Mouse (Mus musculus): ENCODE results near the gene Rnase13. TPM values are rescaled to one million over a fixed set of nuclear protein-coding genes. Genes with fewer than 3 reads are reported as not detected.

Rnase13 gene
- polyA plus RNA-seq, 1 experiment: not detected

- DNase-seq: peak; percentile 95
- H3K36me3 ChIP-seq (ENCODE audit: control insufficient read depth, insufficient read depth, low read length): peaks cover 11% of the 10 kb centered on the region
- H3K4me3 ChIP-seq (ENCODE audit: control insufficient read depth, insufficient read depth, low read length): peak within 1 kb of the TSS; percentile 81
- peak; percentile 55; the same call in 1 of the 2 replicates for TF ChIP-seq POLR2A (IDR thresholded peaks at IDR 0.05; ENCODE audit: control insufficient read depth, extremely low read depth, insufficient read depth, low read length, poor library complexity)
- TF ChIP-seq CTCF (IDR thresholded peaks at IDR 0.05; ENCODE audit: borderline replicate concordance, control insufficient read depth, extremely low read depth, insufficient read depth, low read length, poor library complexity): peak; percentile 53; the same call in 1 of the 2 replicates
- H3K27ac ChIP-seq (ENCODE audit: control insufficient read depth, insufficient read depth, low read length): peak within 1 kb of the TSS; percentile 17; the same call in 1 of the 2 replicates
- H3K27me3 ChIP-seq (ENCODE audit: control insufficient read depth, insufficient read depth, low read length): no peaks in the 10 kb centered on the region
- under 1% methylated on average over 43 of the region's 43 CpGs for WGBS
- peaks cover 7% of the 10 kb centered on the region for H3K4me1 ChIP-seq (replicated peaks; ENCODE audit: control insufficient read depth, insufficient read depth, low read length)
These were observed 37.8 kb downstream of the Rnase13 start, which contains the start of gene Mettl17 for GRCm38 (mm10) chr14:51884598-51885331. TSS of gene Mettl17 (plus strand) at chr14:51884842.

GRCm38 (mm10) chr14:51884031-51884544 lies 38.5 kb downstream of the Rnase13 start:
- no peak overlapping the region; the same call in 1 of the 2 replicates for H3K27ac ChIP-seq (ENCODE audit: control insufficient read depth, insufficient read depth, low read length)

GRCm38 (mm10) chr14:51883527-51884030 lies 39.0 kb downstream of the Rnase13 start:
- Histone ChIP-seq H3K4me1 (replicated peaks; ENCODE audit: control insufficient read depth, insufficient read depth, low read length) (peaks cover 7% of the 10 kb centered on the region), H3K4me3 (ENCODE audit: control insufficient read depth, insufficient read depth, low read length) (no peak overlapping the region), H3K27me3 (ENCODE audit: control insufficient read depth, insufficient read depth, low read length) (no peaks in the 10 kb centered on the region), H3K27ac (ENCODE audit: control insufficient read depth, insufficient read depth, low read length) (no peak overlapping the region), H3K36me3 (ENCODE audit: control insufficient read depth, insufficient read depth, low read length) (no peaks in the 10 kb centered on the region)
- 1% methylated on average over 4 of the region's 4 CpGs for WGBS
- peak; percentile 83 for DNase-seq
- TF ChIP-seq CTCF (IDR thresholded peaks at IDR 0.05; ENCODE audit: borderline replicate concordance, control insufficient read depth, extremely low read depth, insufficient read depth, low read length, poor library complexity) (no peak), POLR2A (IDR thresholded peaks at IDR 0.05; ENCODE audit: control insufficient read depth, extremely low read depth, insufficient read depth, low read length, poor library complexity) (no peak)

More at GRCm38 (mm10) chr14:51884031-51884544, 38.5 kb downstream of the Rnase13 start:
- 2% methylated on average over 14 of the region's 14 CpGs for WGBS
- Histone ChIP-seq H3K4me3 (ENCODE audit: control insufficient read depth, insufficient read depth, low read length) (no peak overlapping the region), H3K27me3 (ENCODE audit: control insufficient read depth, insufficient read depth, low read length) (no peaks in the 10 kb centered on the region), H3K36me3 (ENCODE audit: control insufficient read depth, insufficient read depth, low read length) (peaks cover 5% of the 10 kb centered on the region; the same call in 1 of the 2 replicates), H3K4me1 (replicated peaks; ENCODE audit: control insufficient read depth, insufficient read depth, low read length) (peaks cover 7% of the 10 kb centered on the region)
- TF ChIP-seq POLR2A (IDR thresholded peaks at IDR 0.05; ENCODE audit: control insufficient read depth, extremely low read depth, insufficient read depth, low read length, poor library complexity) (no peak), CTCF (IDR thresholded peaks at IDR 0.05; ENCODE audit: borderline replicate concordance, control insufficient read depth, extremely low read depth, insufficient read depth, low read length, poor library complexity) (no peak)
- DNase-seq: no peak

GRCm38 (mm10) chr14:51877517-51877916 lies 45.1 kb downstream of the Rnase13 start:
- no peak overlapping the region for H3K27ac ChIP-seq (ENCODE audit: control insufficient read depth, insufficient read depth, low read length)
- no peak for TF ChIP-seq CTCF (IDR thresholded peaks at IDR 0.05; ENCODE audit: borderline replicate concordance, control insufficient read depth, extremely low read depth, insufficient read depth, low read length, poor library complexity)
- TF ChIP-seq POLR2A (IDR thresholded peaks at IDR 0.05; ENCODE audit: control insufficient read depth, extremely low read depth, insufficient read depth, low read length, poor library complexity): no peak
- no peak for DNase-seq
- H3K27me3 ChIP-seq (ENCODE audit: control insufficient read depth, insufficient read depth, low read length): no peaks in the 10 kb centered on the region
- no peaks in the 10 kb centered on the region for H3K4me1 ChIP-seq (replicated peaks; ENCODE audit: control insufficient read depth, insufficient read depth, low read length)
- 85% methylated on average over 3 of the region's 3 CpGs for WGBS
- no peak overlapping the region for H3K4me3 ChIP-seq (ENCODE audit: control insufficient read depth, insufficient read depth, low read length)
- H3K36me3 ChIP-seq (ENCODE audit: control insufficient read depth, insufficient read depth, low read length): no peaks in the 10 kb centered on the region

GRCm38 (mm10) chr14:51871741-51872140 lies 50.8 kb downstream of the Rnase13 start:
- no peaks in the 10 kb centered on the region for H3K27me3 ChIP-seq (ENCODE audit: control insufficient read depth, insufficient read depth, low read length)
- 84% methylated on average over 9 of the region's 9 CpGs for WGBS
- no peak for DNase-seq
- H3K36me3 ChIP-seq (ENCODE audit: control insufficient read depth, insufficient read depth, low read length): no peaks in the 10 kb centered on the region
- no peaks in the 10 kb centered on the region for H3K4me1 ChIP-seq (replicated peaks; ENCODE audit: control insufficient read depth, insufficient read depth, low read length)
- TF ChIP-seq POLR2A (IDR thresholded peaks at IDR 0.05; ENCODE audit: control insufficient read depth, extremely low read depth, insufficient read depth, low read length, poor library complexity): no peak
- no peak for TF ChIP-seq CTCF (IDR thresholded peaks at IDR 0.05; ENCODE audit: borderline replicate concordance, control insufficient read depth, extremely low read depth, insufficient read depth, low read length, poor library complexity)
- H3K27ac ChIP-seq (ENCODE audit: control insufficient read depth, insufficient read depth, low read length): no peak overlapping the region
- H3K4me3 ChIP-seq (ENCODE audit: control insufficient read depth, insufficient read depth, low read length): no peak overlapping the region

Other genes starting within 250 kb of the Rnase13 start
- gene Gm17079, start 227.3 kb downstream of the Rnase13 start, polyA plus RNA-seq (2012; rRNA removed): not detected in 2 replicates
- not detected in 2 replicates for gene Gm5800, start 205.6 kb downstream of the Rnase13 start, polyA plus RNA-seq (2012; rRNA removed)
- 1.0 and 2.1 TPM in 2 replicates for gene Ang4, start 149.2 kb downstream of the Rnase13 start, polyA plus RNA-seq (2012; rRNA removed)
- gene AY358078, start 122.7 kb downstream of the Rnase13 start, polyA plus RNA-seq (2012; rRNA removed): not detected in 2 replicates
- gene Ear6, start 69.1 kb downstream of the Rnase13 start, polyA plus RNA-seq (2012; rRNA removed): 0.82 and 1.8 TPM in 2 replicates
- 50.4 and 56.7 TPM in 2 replicates for gene Mettl17, start 37.9 kb downstream of the Rnase13 start, polyA plus RNA-seq (2012; rRNA removed)
- gene Slc39a2, start 29.9 kb downstream of the Rnase13 start, polyA plus RNA-seq (2012; rRNA removed): 0.84 and 1.5 TPM in 2 replicates
- 85.1 and 178 TPM in 2 replicates for gene Ndrg2, start 8.6 kb downstream of the Rnase13 start, polyA plus RNA-seq (2012; rRNA removed)
- gene Tppp2, start 4.3 kb downstream of the Rnase13 start, polyA plus RNA-seq (2012; rRNA removed): not detected in 2 replicates
- 55.2 and 62.3 TPM in 2 replicates for gene Arhgef40, start 61.9 kb upstream of the Rnase13 start, polyA plus RNA-seq (2012; rRNA removed)
- gene Tmem253, start 92.9 kb upstream of the Rnase13 start, polyA plus RNA-seq (2012; rRNA removed): 2.9 TPM in 2 replicates
- gene Zfp219, start 98.0 kb upstream of the Rnase13 start, polyA plus RNA-seq (2012; rRNA removed): 253 and 269 TPM in 2 replicates
- gene Olfr221, start 119.7 kb upstream of the Rnase13 start, polyA plus RNA-seq (2012; rRNA removed): not detected in 2 replicates
- 163 and 171 TPM in 2 replicates for gene Hnrnpc, start 181.3 kb upstream of the Rnase13 start, polyA plus RNA-seq (2012; rRNA removed)
- gene Rpgrip1, start 187.9 kb upstream of the Rnase13 start, polyA plus RNA-seq (2012; rRNA removed): 3.1 and 3.9 TPM in 2 replicates